Mouse (Mus musculus): ENCODE results near the gene Nol8.

DNA sequence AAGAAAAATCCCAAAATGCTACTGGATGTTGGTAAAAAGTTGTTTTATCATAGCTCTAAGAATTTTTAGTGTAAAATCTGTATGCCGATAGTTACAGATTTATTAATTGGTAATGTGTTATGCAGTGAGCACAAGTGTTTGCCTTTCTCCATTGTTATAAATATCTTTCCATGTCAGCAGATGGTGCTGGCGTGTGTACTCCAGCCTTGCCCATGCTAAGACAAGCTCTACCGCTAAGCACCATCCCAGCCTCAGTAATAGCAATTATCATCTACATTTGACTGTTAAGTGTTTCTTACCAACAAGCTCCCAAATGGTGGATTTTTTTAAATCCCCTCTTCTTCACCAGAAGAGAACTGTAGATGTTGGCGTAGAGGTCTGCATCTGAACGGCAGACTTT lies 38.2 kb downstream of the Nol8 start:
- TF ChIP-seq POLR2A (IDR thresholded peaks at IDR 0.05; ENCODE audit: control insufficient read depth in 1 of 2, insufficient read depth in 1 of 2, low read depth in 1 of 2, low read length in 2 of 2, poor library complexity in 1 of 2) (no peak), CTCF (IDR thresholded peaks at IDR 0.05 in 2 of 3, conservative IDR thresholded peaks at IDR 0.05 in 1 of 3; ENCODE audit: control insufficient read depth in 1 of 3, insufficient read depth in 1 of 3, low read depth in 2 of 3, low read length in 3 of 3, poor library complexity in 1 of 3, severe bottlenecking in 1 of 3) (no peak), SMC3 (IDR thresholded peaks at IDR 0.05; ENCODE audit: low read depth, low read length) (no peak), TCF12 (IDR thresholded peaks at IDR 0.05; ENCODE audit: low read depth, low read length) (no peak), E2F4 (IDR thresholded peaks at IDR 0.05; ENCODE audit: borderline replicate concordance, low read depth, low read length) (no peak), RCOR1 (IDR thresholded peaks at IDR 0.05; ENCODE audit: low read depth, low read length) (no peak), MAFK (IDR thresholded peaks at IDR 0.05; ENCODE audit: borderline replicate concordance, low read depth, low read length) (no peak), GATA1 (IDR thresholded peaks at IDR 0.05; ENCODE audit: low read depth, low read length) (no peak), EP300 (IDR thresholded peaks at IDR 0.05; ENCODE audit: low read depth in 1 of 2, low read length in 2 of 2) (no peak), TBP (IDR thresholded peaks at IDR 0.05; ENCODE audit: low read depth, low read length) (no peak), SIN3A (IDR thresholded peaks at IDR 0.05; ENCODE audit: low read length) (no peak), BHLHE40 (IDR thresholded peaks at IDR 0.05; ENCODE audit: borderline replicate concordance, low read depth, low read length) (no peak), GABPA (IDR thresholded peaks at IDR 0.05; ENCODE audit: low read depth, low read length) (no peak), ZNF384 (IDR thresholded peaks at IDR 0.05; ENCODE audit: low read depth, low read length) (no peak)
